8 mouse cellular contexts compared by ENCODE assay signal in genomic region chr12:31949759-31950658, GRCm38 (mm10). TPM values are rescaled to one million over a fixed set of nuclear protein-coding genes. Genes with fewer than 3 reads are reported as not detected.
DNase-seq lines count a peak whose midpoint lies in the region; ATAC-seq lines count a peak whose summit lies in the region.

Gene Hbp1, minus strand, starts transcription at chr12:31950535.

- H3K27me3 ChIP-seq in heart, embryonic 14.5 days (ENCODE audit: control insufficient read depth, insufficient read depth, low read length) = no peaks in the 10 kb centered on the region
- no peaks in the 10 kb centered on the region for H3K27me3 ChIP-seq in liver, embryonic 13.5 days
- H3K27me3 ChIP-seq in stomach, embryonic 16.5 days (ENCODE audit: control insufficient read depth, insufficient read depth, low read length) = no peaks in the 10 kb centered on the region

- peak; percentile 99 for DNase-seq in c-Kit-negative CD71-positive TER-119-positive erythroid progenitor cells, embryonic 14.5 days (ENCODE audit: low read depth, low spot score)
- DNase-seq in fibroblast of lung, adult 2 months (ENCODE audit: low read depth) = peak; percentile 100
- peak; percentile 99 for DNase-seq in kidney, postnatal 14 days
- DNase-seq in liver, embryonic 13.5 days = peak; percentile 98
- peak; percentile 88 for DNase-seq in neural tube, embryonic 10.5 days (ENCODE audit: extremely low spot score, low spot score)

- peak within 1 kb of the TSS; percentile 58 to 92 for H3K4me3 ChIP-seq in heart, embryonic 14.5 days (ENCODE audit: control insufficient read depth in 1 of 2, insufficient read depth in 1 of 2, low read depth in 1 of 2, low read length in 2 of 2)
- peak within 1 kb of the TSS; percentile 92 for H3K4me3 ChIP-seq in liver, embryonic 13.5 days (replicated peaks)
- peak within 1 kb of the TSS; percentile 87 for H3K4me3 ChIP-seq in stomach, embryonic 16.5 days (replicated peaks; ENCODE audit: low read length)

- H3K36me3 ChIP-seq in heart, embryonic 14.5 days (ENCODE audit: control insufficient read depth, insufficient read depth, low read length) = no peaks in the 10 kb centered on the region
- no peaks in the 10 kb centered on the region for H3K36me3 ChIP-seq in liver, embryonic 13.5 days
- H3K36me3 ChIP-seq in stomach, embryonic 16.5 days (ENCODE audit: control insufficient read depth, insufficient read depth, low read length) = no peaks in the 10 kb centered on the region

- H3K4me2 ChIP-seq in heart, embryonic 14.5 days (ENCODE audit: low read length) = peak within 1 kb of the TSS; percentile 73
- H3K4me2 ChIP-seq in liver, embryonic 13.5 days = peak within 1 kb of the TSS; percentile 81
- H3K4me2 ChIP-seq in stomach, embryonic 16.5 days (ENCODE audit: low read depth, low read length) = peak within 1 kb of the TSS; percentile 75

- H3K9me3 ChIP-seq in heart, embryonic 14.5 days (ENCODE audit: control insufficient read depth, low read length) = no peaks in the 10 kb centered on the region
- H3K9me3 ChIP-seq in liver, embryonic 13.5 days (replicated peaks) = no peaks in the 10 kb centered on the region
- H3K9me3 ChIP-seq in stomach, embryonic 16.5 days (replicated peaks; ENCODE audit: control insufficient read depth, low read length) = no peaks in the 10 kb centered on the region

- H3K9ac ChIP-seq in heart, embryonic 14.5 days (ENCODE audit: low read length) = peak within 1 kb of the TSS; percentile 89
- H3K9ac ChIP-seq in liver, embryonic 13.5 days = peak within 1 kb of the TSS; percentile 96
- H3K9ac ChIP-seq in stomach, embryonic 16.5 days (ENCODE audit: low read length) = peak within 1 kb of the TSS; percentile 96

- peaks cover 0 to 17% of the 10 kb centered on the region in 2 experiments; a peak in 3 of 4 replicates for H3K4me1 ChIP-seq in heart, embryonic 14.5 days (ENCODE audit: control insufficient read depth in 2 of 2, insufficient read depth in 2 of 2, low read length in 2 of 2)
- H3K4me1 ChIP-seq in liver, embryonic 13.5 days (replicated peaks) = peaks cover 39% of the 10 kb centered on the region
- H3K4me1 ChIP-seq in stomach, embryonic 16.5 days (ENCODE audit: control insufficient read depth, insufficient read depth, low read length) = peaks cover 7% of the 10 kb centered on the region

- WGBS in heart, embryonic 14.5 days = 1% methylated on average over 58 of the region's 71 CpGs
- WGBS in liver, embryonic 13.5 days (ENCODE audit: insufficient replicate concordance) = under 1% methylated on average over 63 of the region's 71 CpGs
- WGBS in stomach, embryonic 16.5 days = 1% methylated on average over 63 of the region's 71 CpGs

- peak within 1 kb of the TSS; percentile 92 to 99 for H3K27ac ChIP-seq in heart, embryonic 14.5 days (replicated peaks in 1 of 2; ENCODE audit: control insufficient read depth in 1 of 2, insufficient read depth in 1 of 2, low read depth in 2 of 2, low read length in 2 of 2)
- peak within 1 kb of the TSS; percentile 98 for H3K27ac ChIP-seq in liver, embryonic 13.5 days
- peak within 1 kb of the TSS; percentile 99 for H3K27ac ChIP-seq in stomach, embryonic 16.5 days (ENCODE audit: low read length)

- ATAC-seq in CD4-positive, CD25-positive, alpha-beta regulatory T cell, adult 4 months = peak; percentile 85
- peak; percentile 93 for ATAC-seq in heart, embryonic 14.5 days (ENCODE audit: insufficient number of reproducible peaks, insufficient read depth, low FRiP score, low read depth)
- peak; percentile 93 for ATAC-seq in liver, embryonic 13.5 days (ENCODE audit: low read depth)
- ATAC-seq in stomach, embryonic 16.5 days (ENCODE audit: insufficient read depth, low FRiP score) = peak; percentile 96

RNA-seq across cellular contexts. Expression of gene Hbp1, which starts in this region (rescaled TPM):
- polyA plus RNA-seq in CD4-positive, CD25-positive, alpha-beta regulatory T cell, adult 4 months (2017; shearing (Covaris generic)) = 100 to 1,000 TPM; 166 to 170 TPM
- polyA plus RNA-seq in heart, embryonic 14.5 days (2014; fragmentation: Nextera tagmentation; extraction: Ambion mirVana) = 119 and 138 TPM in 2 replicates
- polyA plus RNA-seq in liver, embryonic 13.5 days (2015; fragmentation: Nextera tagmentation; extraction: Ambion mirVana) = 33.3 and 38.7 TPM in 2 replicates
- 103 and 115 TPM in 2 replicates for polyA plus RNA-seq in stomach, embryonic 16.5 days (2015; fragmentation: Nextera tagmentation; extraction: Ambion mirVana)

Comparison
In these comparisons a context has a peak if more than half of its experiments do, and no peak if none do; other contexts are left out.
1. Peak in every context shown above with its lines: DNase-seq, ATAC-seq, H3K4me3 ChIP-seq and H3K27ac ChIP-seq.